Mouse (Mus musculus): ENCODE results near the gene Minpp1. TPM values are rescaled to one million over a fixed set of nuclear protein-coding genes. Genes with fewer than 3 reads are reported as not detected.

The Minpp1 gene
- polyA plus RNA-seq, 1 experiment from 2014 or later = 44.0 TPM

DNA sequence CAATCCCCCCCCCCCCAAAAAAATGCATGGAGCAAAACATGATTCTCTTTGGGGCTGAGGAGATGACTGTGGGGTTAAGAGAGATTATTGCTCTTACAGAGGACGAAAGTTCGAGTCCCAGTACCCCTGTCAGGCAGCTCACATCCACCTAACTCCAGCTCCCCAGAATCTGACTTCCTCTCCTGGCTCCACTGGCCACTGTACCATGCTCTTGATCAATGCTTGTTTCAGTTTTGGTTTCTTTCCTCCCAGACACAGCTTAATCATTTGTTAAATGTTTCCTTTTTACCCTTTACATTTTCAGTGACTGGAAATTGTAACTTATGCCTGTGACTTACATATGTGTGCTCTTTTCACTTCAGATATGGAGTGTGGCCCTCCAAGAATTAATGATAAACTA is 5.4 kb downstream of the Minpp1 start:
- Histone ChIP-seq H3K27ac (no peak overlapping the region), H3K4me2 (no peak overlapping the region), H3K27me3 (no peaks in the 10 kb centered on the region), H3K4me3 (no peak overlapping the region), H3K4me1 (replicated peaks) (peaks cover 17% of the 10 kb centered on the region), H3K9ac (no peak overlapping the region), H3K9me3 (replicated peaks) (no peaks in the 10 kb centered on the region), H3K36me3 (peaks cover 22% of the 10 kb centered on the region; the same call in 1 of the 2 replicates)
- 92% methylated on average over 2 of the region's 2 CpGs for WGBS
- ATAC-seq (replicated peaks; ENCODE audit: insufficient number of reproducible peaks, insufficient read depth, low FRiP score, low read depth) = no peak

DNA sequence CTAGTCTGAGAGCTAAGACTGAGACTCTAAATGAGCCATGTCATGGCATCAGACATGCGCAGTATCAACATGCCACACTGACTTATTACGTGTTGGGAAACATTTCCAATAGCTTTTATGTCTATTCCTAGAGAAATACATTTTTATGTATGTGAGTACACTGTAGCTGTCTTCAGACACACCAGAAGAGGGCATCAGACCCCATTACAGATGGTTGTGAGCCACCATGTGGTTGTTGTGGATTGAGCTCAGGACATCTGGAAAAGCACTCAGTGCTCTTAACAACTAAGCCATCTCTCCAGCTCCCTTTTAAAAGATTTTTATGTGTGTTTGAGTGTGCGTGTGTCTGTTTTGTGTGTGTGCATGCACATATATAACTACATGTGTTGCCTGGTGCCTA is 6.8 kb downstream of the Minpp1 start:
- Histone ChIP-seq H3K9ac (no peak overlapping the region), H3K27ac (no peak overlapping the region), H3K4me2 (no peak overlapping the region), H3K27me3 (no peaks in the 10 kb centered on the region), H3K9me3 (replicated peaks) (no peaks in the 10 kb centered on the region), H3K36me3 (peaks cover 22% of the 10 kb centered on the region; the same call in 1 of the 2 replicates), H3K4me1 (replicated peaks) (peaks cover 8% of the 10 kb centered on the region), H3K4me3 (no peak overlapping the region)
- no peak for ATAC-seq (replicated peaks; ENCODE audit: insufficient number of reproducible peaks, insufficient read depth, low FRiP score, low read depth)
- WGBS = 97% methylated on average over 3 of the region's 3 CpGs

DNA sequence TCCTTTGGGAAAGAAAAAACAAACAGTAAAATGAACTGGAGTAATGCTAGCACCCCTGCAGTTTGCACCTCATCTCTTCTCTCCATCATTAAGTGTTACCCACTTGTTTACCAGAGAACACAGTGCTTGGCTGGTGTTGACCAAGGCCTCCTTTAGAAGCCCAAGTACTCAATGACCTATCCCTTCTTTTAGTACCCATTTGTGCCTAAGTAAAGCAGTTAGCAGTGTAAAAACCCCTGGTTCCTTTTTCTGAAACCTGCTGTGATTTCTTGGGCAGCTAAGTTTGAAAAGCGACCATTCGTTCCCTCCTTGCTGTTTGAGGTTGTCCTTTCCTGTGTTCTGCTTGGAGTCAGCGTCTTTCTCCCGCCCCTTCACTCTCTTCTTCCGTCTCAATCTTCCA is 7.4 kb downstream of the Minpp1 start:
- Histone ChIP-seq H3K27ac (no peak overlapping the region), H3K4me3 (no peak overlapping the region), H3K36me3 (peaks cover 22% of the 10 kb centered on the region; the same call in 1 of the 2 replicates), H3K4me1 (replicated peaks) (peaks cover 2% of the 10 kb centered on the region; the same call in 1 of the 2 replicates), H3K9ac (no peak overlapping the region), H3K9me3 (replicated peaks) (no peaks in the 10 kb centered on the region), H3K27me3 (no peaks in the 10 kb centered on the region), H3K4me2 (no peak overlapping the region)
- ATAC-seq (replicated peaks; ENCODE audit: insufficient number of reproducible peaks, insufficient read depth, low FRiP score, low read depth) = no peak
- WGBS = 88% methylated on average over 5 of the region's 5 CpGs

DNA sequence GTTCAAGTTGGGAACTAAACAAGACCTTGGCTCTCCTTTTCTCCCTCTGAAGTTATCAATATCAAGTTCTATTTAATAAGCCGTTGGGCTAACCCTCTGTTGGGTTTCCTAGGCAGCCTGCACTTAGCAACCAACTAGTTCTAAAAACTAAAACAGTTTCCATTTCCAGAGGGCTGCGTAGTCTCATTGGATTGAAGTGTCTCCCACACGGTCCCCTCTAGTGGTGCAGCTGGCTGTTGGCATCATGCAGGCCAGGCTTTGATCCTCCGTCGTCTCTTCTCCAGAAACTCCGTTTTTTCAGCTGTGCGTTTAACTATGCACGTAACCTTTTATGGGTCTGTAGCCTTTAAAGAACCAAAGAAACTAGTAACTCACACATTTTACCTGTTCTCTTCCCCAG is 7.9 kb downstream of the Minpp1 start:
- 79% methylated on average over 8 of the region's 8 CpGs for WGBS
- Histone ChIP-seq H3K36me3 (peaks cover 22% of the 10 kb centered on the region; the same call in 1 of the 2 replicates), H3K4me1 (replicated peaks) (0 out of 2 replicates have a peak, but pooled peaks cover under 1% of the 10 kb centered on the region), H3K27me3 (no peaks in the 10 kb centered on the region), H3K4me2 (no peak overlapping the region), H3K4me3 (no peak overlapping the region), H3K9me3 (replicated peaks) (no peaks in the 10 kb centered on the region), H3K27ac (no peak overlapping the region), H3K9ac (no peak overlapping the region)
- no peak for ATAC-seq (replicated peaks; ENCODE audit: insufficient number of reproducible peaks, insufficient read depth, low FRiP score, low read depth)

DNA sequence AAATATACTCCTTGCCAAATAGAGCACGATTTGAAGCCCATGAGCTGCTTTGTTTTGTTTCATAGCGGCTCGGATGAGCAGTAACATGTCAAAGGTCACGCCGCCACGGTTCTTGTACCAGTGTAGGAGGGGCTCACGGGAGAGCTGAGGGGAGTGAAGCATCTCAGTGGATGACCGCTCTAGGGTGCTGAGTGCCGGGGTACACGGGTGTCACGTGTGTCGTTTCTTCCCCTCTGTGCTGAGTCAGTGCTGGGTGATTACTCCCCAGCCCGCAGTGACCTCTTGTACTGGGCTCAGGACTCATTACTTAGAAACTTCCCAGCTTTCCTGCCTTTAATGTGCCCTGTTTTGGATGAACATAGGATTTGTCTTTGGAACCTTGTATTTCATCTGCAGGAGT is 9.0 kb downstream of the Minpp1 start:
- Histone ChIP-seq H3K4me2 (no peak overlapping the region), H3K9ac (no peak overlapping the region), H3K4me1 (replicated peaks) (no peaks in the 10 kb centered on the region), H3K36me3 (peaks cover 22% of the 10 kb centered on the region; the same call in 1 of the 2 replicates), H3K4me3 (no peak overlapping the region), H3K27me3 (no peaks in the 10 kb centered on the region), H3K27ac (no peak overlapping the region), H3K9me3 (replicated peaks) (no peaks in the 10 kb centered on the region)
- WGBS = 88% methylated on average over 13 of the region's 13 CpGs
- ATAC-seq (replicated peaks; ENCODE audit: insufficient number of reproducible peaks, insufficient read depth, low FRiP score, low read depth) = no peak

DNA sequence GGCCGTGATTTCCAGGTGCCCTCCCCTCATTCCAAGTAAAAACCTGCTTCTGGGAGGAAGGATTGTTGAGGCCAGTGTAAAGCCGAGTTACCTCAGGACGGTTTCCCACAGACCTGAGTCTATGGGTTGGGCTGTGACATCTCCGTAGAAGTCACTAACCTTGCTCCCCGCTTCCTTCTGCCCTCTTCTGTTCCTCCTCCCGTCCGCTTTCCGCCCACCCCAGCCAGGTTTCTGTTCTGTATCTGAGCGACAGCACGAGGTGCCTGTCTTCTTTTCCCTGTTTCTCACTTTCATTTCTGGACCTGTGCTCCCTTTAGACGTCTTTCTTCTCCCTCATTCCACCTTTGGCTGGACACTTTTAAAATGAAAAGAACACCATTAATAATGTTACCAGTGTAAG is 9.5 kb downstream of the Minpp1 start:
- Histone ChIP-seq H3K27me3 (no peaks in the 10 kb centered on the region), H3K4me2 (no peak overlapping the region), H3K27ac (no peak overlapping the region), H3K4me3 (no peak overlapping the region), H3K9me3 (replicated peaks) (no peaks in the 10 kb centered on the region), H3K9ac (no peak overlapping the region), H3K36me3 (peaks cover 22% of the 10 kb centered on the region; the same call in 1 of the 2 replicates), H3K4me1 (replicated peaks) (no peaks in the 10 kb centered on the region)
- 85% methylated on average over 11 of the region's 11 CpGs for WGBS
- no peak for ATAC-seq (replicated peaks; ENCODE audit: insufficient number of reproducible peaks, insufficient read depth, low FRiP score, low read depth)

DNA sequence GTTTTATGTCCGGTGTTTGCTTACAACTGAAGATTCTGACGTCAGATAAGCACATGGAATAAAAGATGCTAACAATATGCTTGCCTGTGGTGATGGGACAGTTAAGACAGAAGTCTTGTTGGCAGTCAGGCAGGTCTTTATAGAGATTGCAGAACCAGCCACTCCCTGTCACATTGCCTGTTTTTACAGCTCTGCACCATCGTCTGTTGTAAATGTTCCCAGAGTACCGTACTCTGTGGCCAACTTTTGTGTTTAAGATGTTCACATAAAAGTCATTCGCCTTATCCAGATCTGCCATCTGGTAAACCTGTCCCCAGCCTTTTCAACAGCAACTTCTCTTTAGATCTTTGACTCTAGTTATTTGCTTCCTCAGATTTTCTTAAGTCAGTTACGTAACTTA is 11.8 kb downstream of the Minpp1 start:
- ATAC-seq (replicated peaks; ENCODE audit: insufficient number of reproducible peaks, insufficient read depth, low FRiP score, low read depth) = no peak
- WGBS = 86% methylated on average over 6 of the region's 6 CpGs
- H3K27ac ChIP-seq = no peak overlapping the region
- H3K36me3 ChIP-seq = peaks cover 19% of the 10 kb centered on the region; the same call in 1 of the 2 replicates
- no peak overlapping the region for H3K4me3 ChIP-seq
- H3K27me3 ChIP-seq = no peaks in the 10 kb centered on the region
- no peak overlapping the region for H3K4me2 ChIP-seq
- H3K9ac ChIP-seq = no peak overlapping the region
- H3K9me3 ChIP-seq (replicated peaks) = no peaks in the 10 kb centered on the region
- H3K4me1 ChIP-seq (replicated peaks) = no peaks in the 10 kb centered on the region

DNA sequence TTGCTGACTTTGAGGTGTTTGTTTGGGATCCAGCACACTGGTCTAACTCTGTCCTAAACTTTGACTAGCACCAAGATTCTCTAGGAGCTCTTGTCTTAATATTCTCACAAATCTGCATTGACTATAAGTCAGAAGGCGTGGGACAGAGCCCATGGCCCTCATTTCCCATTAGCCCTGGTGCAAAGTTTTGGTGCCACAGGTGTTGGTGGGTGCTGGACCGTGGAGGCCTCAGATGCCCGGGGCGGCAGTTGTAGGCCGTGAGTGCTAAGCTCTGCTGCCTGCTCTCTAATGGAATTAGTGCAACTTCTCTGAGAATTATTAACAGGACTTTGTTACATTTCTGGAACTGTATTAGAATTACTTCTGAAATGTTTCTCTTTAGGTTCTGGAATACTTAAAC is 12.4 kb downstream of the Minpp1 start:
- Histone ChIP-seq H3K9ac (no peak overlapping the region), H3K9me3 (replicated peaks) (no peaks in the 10 kb centered on the region), H3K4me1 (replicated peaks) (no peaks in the 10 kb centered on the region), H3K27me3 (no peaks in the 10 kb centered on the region), H3K36me3 (peaks cover 17% of the 10 kb centered on the region; the same call in 1 of the 2 replicates), H3K4me3 (no peak overlapping the region), H3K27ac (no peak overlapping the region), H3K4me2 (no peak overlapping the region)
- ATAC-seq (replicated peaks; ENCODE audit: insufficient number of reproducible peaks, insufficient read depth, low FRiP score, low read depth) = no peak
- 98% methylated on average over 5 of the region's 5 CpGs for WGBS

DNA sequence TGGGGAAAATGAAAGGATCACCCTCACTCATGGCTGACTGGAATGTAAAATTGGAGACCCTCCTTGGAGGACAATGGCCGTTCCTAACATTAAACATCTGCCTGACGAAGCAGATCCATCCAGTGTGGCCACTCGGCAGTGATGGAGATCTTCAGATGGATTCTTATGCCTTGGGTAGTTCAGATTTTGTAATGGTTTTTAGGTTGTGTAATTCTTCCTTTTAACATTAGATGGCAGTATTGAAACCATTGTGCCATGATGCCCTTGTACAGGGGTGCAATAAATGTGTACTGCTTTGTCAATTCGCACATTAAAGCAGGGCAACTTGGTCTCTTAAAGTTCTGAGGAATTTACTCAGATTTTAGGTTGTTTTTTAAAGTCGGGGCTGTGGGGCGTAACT is 15.8 kb downstream of the Minpp1 start:
- Histone ChIP-seq H3K4me3 (no peak overlapping the region), H3K4me1 (replicated peaks) (no peaks in the 10 kb centered on the region), H3K9ac (no peak overlapping the region), H3K9me3 (replicated peaks) (no peaks in the 10 kb centered on the region), H3K27me3 (no peaks in the 10 kb centered on the region), H3K27ac (no peak overlapping the region), H3K4me2 (no peak overlapping the region), H3K36me3 (peaks cover 3% of the 10 kb centered on the region; the same call in 1 of the 2 replicates)
- WGBS = 81% methylated on average over 6 of the region's 6 CpGs
- ATAC-seq (replicated peaks; ENCODE audit: insufficient number of reproducible peaks, insufficient read depth, low FRiP score, low read depth) = no peak

DNA sequence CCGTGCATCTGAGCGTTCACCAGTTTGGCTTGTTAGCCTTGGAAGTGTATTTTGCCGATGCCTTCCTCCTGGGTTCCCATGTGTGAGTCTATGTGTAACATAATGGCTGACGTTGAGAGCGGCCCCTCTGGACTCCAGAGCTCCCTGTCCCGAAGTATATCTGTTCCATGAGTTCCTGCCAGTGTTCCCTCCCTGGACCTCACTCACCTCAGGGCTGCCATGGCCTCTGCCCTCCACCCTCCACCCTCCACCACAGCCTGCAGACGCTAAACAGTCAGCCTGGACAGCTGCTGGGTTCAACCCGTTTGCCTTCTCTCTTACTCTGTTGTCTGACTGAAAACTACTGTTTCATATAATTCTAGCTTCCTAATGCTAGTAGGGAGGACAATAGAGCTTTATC is 20.5 kb downstream of the Minpp1 start:
- peaks cover 5% of the 10 kb centered on the region for H3K4me1 ChIP-seq (replicated peaks)
- 83% methylated on average over 8 of the region's 8 CpGs for WGBS
- H3K27me3 ChIP-seq = no peaks in the 10 kb centered on the region
- H3K4me3 ChIP-seq = no peak overlapping the region
- no peaks in the 10 kb centered on the region; the same call in 1 of the 2 replicates for H3K36me3 ChIP-seq
- no peak overlapping the region for H3K27ac ChIP-seq
- no peaks in the 10 kb centered on the region for H3K9me3 ChIP-seq (replicated peaks)
- H3K9ac ChIP-seq = no peak overlapping the region
- no peak for ATAC-seq (replicated peaks; ENCODE audit: insufficient number of reproducible peaks, insufficient read depth, low FRiP score, low read depth)
- no peak overlapping the region for H3K4me2 ChIP-seq

DNA sequence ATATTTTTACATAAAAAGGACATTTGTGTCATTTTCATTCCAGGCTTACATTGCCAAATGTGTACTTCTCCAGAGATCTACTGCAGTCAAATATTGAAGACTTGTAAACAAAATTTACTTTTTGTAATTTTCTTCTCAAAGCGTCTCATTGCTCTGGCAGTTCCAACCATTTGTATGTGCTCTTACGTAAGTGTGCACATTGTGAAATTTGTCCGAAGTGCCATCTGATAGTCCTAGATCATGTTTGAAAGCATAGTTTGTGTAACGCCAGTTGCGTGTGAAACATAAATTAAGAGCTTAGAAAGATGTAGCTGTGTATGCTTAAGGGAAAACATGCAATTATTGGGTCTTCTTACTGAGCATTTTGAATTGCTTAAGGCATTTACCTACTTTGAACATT is 20.9 kb downstream of the Minpp1 start:
- no peak overlapping the region for H3K27ac ChIP-seq
- H3K9me3 ChIP-seq (replicated peaks) = no peaks in the 10 kb centered on the region
- H3K4me2 ChIP-seq = no peak overlapping the region
- ATAC-seq (replicated peaks; ENCODE audit: insufficient number of reproducible peaks, insufficient read depth, low FRiP score, low read depth) = no peak
- no peaks in the 10 kb centered on the region for H3K27me3 ChIP-seq
- peaks cover 5% of the 10 kb centered on the region for H3K4me1 ChIP-seq (replicated peaks)
- H3K36me3 ChIP-seq = no peaks in the 10 kb centered on the region; the same call in 1 of the 2 replicates
- no peak overlapping the region for H3K4me3 ChIP-seq
- no peak overlapping the region for H3K9ac ChIP-seq
- WGBS = 94% methylated on average over 5 of the region's 5 CpGs

DNA sequence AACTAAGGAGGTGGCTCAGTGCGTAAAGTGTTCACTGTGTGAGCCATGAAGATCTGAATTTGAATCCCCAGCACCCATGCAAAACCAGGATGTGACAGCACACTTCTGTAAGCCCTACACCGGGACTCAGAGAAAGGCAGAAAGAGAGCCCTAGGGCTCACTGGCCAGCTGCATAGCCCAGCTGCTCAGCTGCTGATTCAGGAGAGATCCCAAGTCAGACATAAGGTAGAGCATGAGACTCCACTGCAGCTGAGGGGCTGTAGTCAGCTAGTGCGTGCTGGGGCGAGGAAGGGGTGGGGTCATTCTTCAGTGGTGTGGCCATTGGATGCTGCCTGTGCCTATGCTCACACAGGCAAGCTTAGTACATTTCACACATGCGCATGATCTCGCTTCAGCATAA is 21.5 kb downstream of the Minpp1 start:
- Histone ChIP-seq H3K4me2 (no peak overlapping the region), H3K27me3 (no peaks in the 10 kb centered on the region), H3K9ac (no peak overlapping the region), H3K4me1 (replicated peaks) (peaks cover 5% of the 10 kb centered on the region), H3K27ac (no peak overlapping the region), H3K36me3 (peaks cover 3% of the 10 kb centered on the region; the same call in 1 of the 2 replicates), H3K4me3 (no peak overlapping the region), H3K9me3 (replicated peaks) (no peaks in the 10 kb centered on the region)
- WGBS = 89% methylated on average over 6 of the region's 6 CpGs
- no peak for ATAC-seq (replicated peaks; ENCODE audit: insufficient number of reproducible peaks, insufficient read depth, low FRiP score, low read depth)
